Mouse (Mus musculus): ENCODE results near the gene 9330161L09Rik. TPM values are rescaled to one million over a fixed set of nuclear protein-coding genes. Genes with fewer than 3 reads are reported as not detected.

Gene 9330161L09Rik
- polyA plus RNA-seq, 1 experiment from 2014 or later, result 0.56 TPM

DNA sequence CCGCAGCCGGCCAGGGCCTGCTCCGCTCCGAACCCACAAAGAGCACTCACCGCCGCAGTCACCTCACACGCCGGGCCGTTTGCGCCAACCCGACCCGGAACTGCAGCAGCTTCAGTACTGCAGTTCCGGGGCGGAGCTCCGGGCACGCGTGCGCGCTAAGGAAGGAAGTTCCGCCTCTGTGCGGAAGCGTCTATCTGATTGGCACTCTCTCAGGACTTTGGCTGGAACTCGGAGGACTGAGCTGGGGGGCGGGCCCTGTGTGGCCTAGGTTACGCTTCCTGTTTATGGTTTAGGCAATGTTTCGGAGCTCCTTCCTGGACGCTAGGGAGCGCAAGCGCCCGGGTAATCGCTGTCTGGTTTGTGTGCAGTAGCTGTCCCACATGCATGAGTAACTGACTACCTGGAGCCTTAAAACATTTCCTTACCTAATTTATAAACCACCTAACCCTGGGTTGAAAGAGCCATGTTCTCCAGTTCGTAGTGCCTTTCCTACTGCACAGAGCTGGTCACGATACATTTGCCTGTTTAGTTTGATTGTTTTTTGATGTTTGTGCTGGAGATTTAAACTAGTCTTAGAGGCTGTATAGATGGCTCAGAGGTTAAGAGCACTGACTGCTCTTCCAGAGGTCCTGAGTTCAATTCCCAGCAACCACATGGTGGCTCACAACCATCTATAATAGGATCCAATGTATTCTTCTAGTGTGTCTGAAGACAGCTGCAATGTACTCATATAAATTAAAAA, 18.3 kb upstream of the 9330161L09Rik start, which contains the start of gene Ddx24:
Gene Ddx24, minus strand, starts transcription at position 102 of the 742 bp plus-strand sequence.
- 0 out of 2 replicates have a peak within 1 kb of the TSS, but pooled peaks have one; percentile 20 for H3K27ac ChIP-seq
- ATAC-seq (ENCODE audit: insufficient number of reproducible peaks, insufficient read depth, low FRiP score, low TSS enrichment, low read depth), result peak; percentile 100
- peak within 1 kb of the TSS; percentile 94 for H3K4me3 ChIP-seq (replicated peaks)

DNA sequence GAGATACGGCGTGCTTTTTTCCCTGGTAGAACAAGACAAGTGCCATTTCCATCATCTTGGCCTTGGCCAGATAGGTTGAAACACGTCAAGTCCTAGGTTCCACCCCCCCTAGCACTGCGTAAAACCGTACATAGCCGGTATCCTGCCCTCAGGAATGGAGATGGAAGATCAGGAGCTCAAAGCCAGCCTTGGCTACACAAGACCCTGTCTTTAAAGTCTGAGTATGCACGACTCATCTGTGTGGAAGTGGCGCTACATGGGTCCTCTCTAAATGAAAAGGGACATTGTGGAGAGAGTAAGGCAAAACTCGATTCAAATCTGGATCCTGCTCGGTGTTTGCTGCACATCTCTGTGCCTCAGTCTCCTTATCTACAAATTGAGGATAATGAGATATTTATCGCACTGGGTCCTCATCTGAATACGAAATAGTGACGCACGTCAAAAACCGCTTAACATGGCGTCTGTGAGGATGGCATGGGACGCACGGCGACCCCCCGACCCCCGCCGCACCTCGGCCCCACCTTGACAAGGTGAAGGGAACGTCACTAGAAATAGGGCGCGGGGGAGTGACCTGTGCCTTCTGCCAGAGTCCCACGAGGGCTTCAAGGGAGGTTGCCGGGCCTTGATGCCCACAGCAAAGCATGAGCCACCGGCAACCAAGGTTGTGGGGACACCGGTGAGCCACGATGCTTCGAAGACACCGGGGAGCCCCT, 17.6 kb upstream of the 9330161L09Rik start:
- no peaks in the 10 kb centered on the region for H3K9me3 ChIP-seq
- peak overlapping the region; percentile 94 for H3K4me3 ChIP-seq (replicated peaks)
- peak overlapping the region; percentile 93 for H3K4me2 ChIP-seq
- H3K4me1 ChIP-seq (replicated peaks), result peaks cover 28% of the 10 kb centered on the region
- no peak overlapping the region for H3K27ac ChIP-seq
- H3K36me3 ChIP-seq, result peaks cover 20% of the 10 kb centered on the region
- ATAC-seq (ENCODE audit: insufficient number of reproducible peaks, insufficient read depth, low FRiP score, low TSS enrichment, low read depth), result peak; percentile 48
- WGBS, result 9% methylated on average over 33 of the region's 33 CpGs
- H3K27me3 ChIP-seq, result no peaks in the 10 kb centered on the region
- peak overlapping the region; percentile 85 for H3K9ac ChIP-seq (replicated peaks)

More for the DNA sequence above, 18.3 kb upstream of the 9330161L09Rik start, which contains the start of gene Ddx24:
- Histone ChIP-seq H3K9me3 (no peaks in the 10 kb centered on the region), H3K36me3 (peaks cover 20% of the 10 kb centered on the region), H3K4me2 (peak within 1 kb of the TSS; percentile 93), H3K9ac (replicated peaks) (peak within 1 kb of the TSS; percentile 85), H3K27me3 (no peaks in the 10 kb centered on the region), H3K4me1 (replicated peaks) (peaks cover 28% of the 10 kb centered on the region)
- 2% methylated on average over 33 of the region's 33 CpGs for WGBS

DNA sequence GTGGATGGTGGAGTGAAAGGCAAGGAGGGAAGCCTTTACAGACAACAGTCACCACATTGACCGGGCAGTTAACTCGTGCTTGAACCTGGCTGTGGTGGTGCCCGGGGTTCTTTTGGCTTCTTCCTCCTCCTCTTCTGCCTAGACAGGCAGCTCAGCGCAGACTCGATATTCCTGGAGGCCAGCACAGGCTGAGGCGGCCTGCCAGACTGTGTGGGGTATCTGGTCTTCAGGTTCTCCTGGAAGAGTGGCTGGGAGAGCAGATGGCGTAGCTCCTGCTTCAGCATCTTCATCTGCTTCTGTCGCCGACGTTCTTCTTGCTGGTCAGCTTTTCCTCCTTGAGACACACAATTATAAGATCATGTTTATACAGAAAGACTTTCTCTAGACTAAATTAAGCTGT, 524 bp upstream of the 9330161L09Rik start:
- Histone ChIP-seq H3K4me3 (replicated peaks) (no peak overlapping the region), H3K4me1 (replicated peaks) (no peaks in the 10 kb centered on the region), H3K4me2 (no peak overlapping the region), H3K27me3 (no peaks in the 10 kb centered on the region), H3K27ac (no peak overlapping the region), H3K9ac (replicated peaks) (no peak overlapping the region), H3K9me3 (no peaks in the 10 kb centered on the region), H3K36me3 (peaks cover 89% of the 10 kb centered on the region)
- WGBS, result 96% methylated on average over 10 of the region's 10 CpGs
- ATAC-seq (ENCODE audit: insufficient number of reproducible peaks, insufficient read depth, low FRiP score, low TSS enrichment, low read depth), result no peak

GRCm38 (mm10) chr12:103404131-103404530, 3.5 kb downstream of the 9330161L09Rik start:
- Histone ChIP-seq H3K4me1 (replicated peaks) (no peaks in the 10 kb centered on the region), H3K4me2 (no peak overlapping the region), H3K36me3 (peaks cover 70% of the 10 kb centered on the region), H3K4me3 (replicated peaks) (no peak overlapping the region), H3K27me3 (no peaks in the 10 kb centered on the region), H3K9ac (replicated peaks) (no peak overlapping the region), H3K9me3 (no peaks in the 10 kb centered on the region), H3K27ac (no peak overlapping the region)
- WGBS, result 87% methylated on average over 18 of the region's 18 CpGs
- ATAC-seq (ENCODE audit: insufficient number of reproducible peaks, insufficient read depth, low FRiP score, low TSS enrichment, low read depth), result no peak

- no peak overlapping the region for H3K27ac ChIP-seq
- H3K4me1 ChIP-seq (replicated peaks), result no peaks in the 10 kb centered on the region
- H3K4me3 ChIP-seq (replicated peaks), result no peak overlapping the region
- 79% methylated on average over 7 of the region's 7 CpGs for WGBS
- ATAC-seq (ENCODE audit: insufficient number of reproducible peaks, insufficient read depth, low FRiP score, low TSS enrichment, low read depth), result no peak
- no peak overlapping the region for H3K4me2 ChIP-seq
- no peaks in the 10 kb centered on the region for H3K9me3 ChIP-seq
- no peak overlapping the region for H3K9ac ChIP-seq (replicated peaks)
- H3K36me3 ChIP-seq, result peaks cover 11% of the 10 kb centered on the region; the same call in 1 of the 2 replicates
- no peaks in the 10 kb centered on the region for H3K27me3 ChIP-seq
Measured at GRCm38 (mm10) chr12:103396751-103397150, 10.9 kb downstream of the 9330161L09Rik start.

DNA sequence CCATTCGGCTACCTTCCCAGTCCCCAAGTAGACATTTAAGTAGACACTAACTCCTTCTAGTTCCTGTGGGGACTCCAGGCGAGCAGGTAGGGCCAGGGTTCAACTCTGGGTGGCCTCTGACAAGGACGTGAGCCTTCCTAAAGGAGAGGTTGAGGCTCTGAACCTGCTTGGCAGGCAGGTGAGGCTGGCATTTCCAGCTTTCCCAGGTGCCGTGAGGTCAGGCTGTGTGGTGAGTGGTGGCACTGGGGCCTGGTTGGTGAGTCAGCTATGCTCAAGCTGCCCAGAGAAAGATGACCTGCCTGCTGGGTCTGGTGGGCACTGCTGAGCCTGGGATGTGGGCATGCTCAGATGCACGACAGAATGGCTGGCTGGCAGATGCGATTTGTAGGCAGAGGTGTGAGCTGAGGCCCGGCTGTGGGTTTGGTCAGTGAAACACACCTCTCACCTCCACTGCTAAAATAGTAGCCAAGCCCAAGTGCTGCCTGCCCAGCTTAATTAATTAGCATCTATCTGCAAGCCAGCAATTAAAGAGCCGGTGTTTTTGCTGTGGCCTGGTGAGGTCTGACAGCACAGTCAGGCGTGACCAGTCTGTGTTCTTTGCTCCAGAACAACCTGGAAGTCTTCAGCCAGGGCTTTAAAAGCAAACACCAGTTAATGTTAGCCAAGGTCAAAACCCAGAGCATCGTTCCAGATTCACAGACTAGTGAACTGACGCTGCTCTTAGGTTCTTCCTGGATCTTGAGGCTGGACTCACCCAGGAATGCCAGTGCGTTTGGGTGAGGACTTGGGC, 11.9 kb downstream of the 9330161L09Rik start:
- Histone ChIP-seq H3K27ac (no peak overlapping the region), H3K36me3 (peaks cover 3% of the 10 kb centered on the region; the same call in 1 of the 2 replicates), H3K9me3 (no peaks in the 10 kb centered on the region), H3K4me1 (replicated peaks) (peaks cover 2% of the 10 kb centered on the region; the same call in 1 of the 2 replicates), H3K27me3 (no peaks in the 10 kb centered on the region), H3K4me2 (no peak overlapping the region), H3K4me3 (replicated peaks) (no peak overlapping the region), H3K9ac (replicated peaks) (no peak overlapping the region)
- ATAC-seq (ENCODE audit: insufficient number of reproducible peaks, insufficient read depth, low FRiP score, low TSS enrichment, low read depth), result no peak
- 62% methylated on average over 12 of the region's 12 CpGs for WGBS

- Histone ChIP-seq H3K27ac (no peak overlapping the region), H3K9me3 (no peaks in the 10 kb centered on the region), H3K36me3 (no peaks in the 10 kb centered on the region), H3K4me3 (replicated peaks) (no peak overlapping the region), H3K4me2 (no peak overlapping the region), H3K9ac (replicated peaks) (no peak overlapping the region), H3K27me3 (no peaks in the 10 kb centered on the region), H3K4me1 (replicated peaks) (peaks cover 13% of the 10 kb centered on the region)
- ATAC-seq (ENCODE audit: insufficient number of reproducible peaks, insufficient read depth, low FRiP score, low TSS enrichment, low read depth), result no peak
- 63% methylated on average over 6 of the region's 6 CpGs for WGBS
Measured at GRCm38 (mm10) chr12:103393528-103393927, 14.1 kb downstream of the 9330161L09Rik start.

DNA sequence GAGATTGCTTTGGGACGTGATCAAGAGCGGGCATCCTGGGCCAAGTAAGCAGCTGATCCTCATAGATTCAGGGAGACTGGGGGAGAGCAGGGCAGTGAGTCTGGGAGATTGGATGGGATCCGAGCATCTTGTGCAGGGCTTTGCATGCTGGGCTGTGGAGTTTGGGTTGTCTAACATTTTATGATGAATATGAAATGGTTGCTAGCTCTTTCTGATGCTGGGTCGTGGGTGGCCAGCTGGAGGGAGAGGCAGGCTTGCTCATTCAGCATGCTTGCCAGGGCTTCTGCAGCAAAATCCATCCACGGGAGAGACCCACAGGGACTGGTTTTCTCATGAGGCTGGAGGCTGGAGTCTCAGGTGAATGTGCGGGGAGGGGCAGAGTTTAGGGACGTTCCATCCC, 16.5 kb downstream of the 9330161L09Rik start:
- Histone ChIP-seq H3K27me3 (no peaks in the 10 kb centered on the region), H3K9me3 (no peaks in the 10 kb centered on the region), H3K4me2 (no peak overlapping the region), H3K36me3 (no peaks in the 10 kb centered on the region), H3K27ac (no peak overlapping the region), H3K9ac (replicated peaks) (0 out of 2 replicates have a peak overlapping the region, but pooled peaks have one; percentile 14), H3K4me1 (replicated peaks) (peaks cover 13% of the 10 kb centered on the region), H3K4me3 (replicated peaks) (no peak overlapping the region)
- 78% methylated on average over 7 of the region's 7 CpGs for WGBS
- no peak for ATAC-seq (ENCODE audit: insufficient number of reproducible peaks, insufficient read depth, low FRiP score, low TSS enrichment, low read depth)

GRCm38 (mm10) chr12:103389982-103390381, 17.6 kb downstream of the 9330161L09Rik start:
- WGBS, result 68% methylated on average over 4 of the region's 4 CpGs
- no peaks in the 10 kb centered on the region for H3K9me3 ChIP-seq
- ATAC-seq (ENCODE audit: insufficient number of reproducible peaks, insufficient read depth, low FRiP score, low TSS enrichment, low read depth), result no peak
- H3K27ac ChIP-seq, result no peak overlapping the region
- H3K27me3 ChIP-seq, result no peaks in the 10 kb centered on the region
- 0 out of 2 replicates have a peak overlapping the region, but pooled peaks have one; percentile 78 for H3K4me2 ChIP-seq
- H3K9ac ChIP-seq (replicated peaks), result no peak overlapping the region
- H3K4me1 ChIP-seq (replicated peaks), result peaks cover 13% of the 10 kb centered on the region
- H3K36me3 ChIP-seq, result no peaks in the 10 kb centered on the region
- peak overlapping the region; percentile 78; the same call in 1 of the 2 replicates for H3K4me3 ChIP-seq (replicated peaks)

- H3K9me3 ChIP-seq, result no peaks in the 10 kb centered on the region
- H3K27ac ChIP-seq, result 0 out of 2 replicates have a peak overlapping the region, but pooled peaks have one; percentile 45
- peaks cover 13% of the 10 kb centered on the region for H3K4me1 ChIP-seq (replicated peaks)
- peak overlapping the region; percentile 78 for H3K4me2 ChIP-seq
- peak overlapping the region; percentile 88 for H3K9ac ChIP-seq (replicated peaks)
- H3K4me3 ChIP-seq (replicated peaks), result peak overlapping the region; percentile 78
- no peak for ATAC-seq (ENCODE audit: insufficient number of reproducible peaks, insufficient read depth, low FRiP score, low TSS enrichment, low read depth)
- H3K36me3 ChIP-seq, result no peaks in the 10 kb centered on the region
- WGBS, result 76% methylated on average over 2 of the region's 2 CpGs
- no peaks in the 10 kb centered on the region for H3K27me3 ChIP-seq
Measured at GRCm38 (mm10) chr12:103389348-103389727, 18.3 kb downstream of the 9330161L09Rik start.

Measured in limb, embryonic 12.5 days (tissue).